Mouse (Mus musculus): ENCODE data around the gene Ranbp17. TPM values are rescaled to one million over a fixed set of nuclear protein-coding genes. Genes with fewer than 3 reads are reported as not detected.

The Ranbp17 gene
- polyA plus RNA-seq, 1 experiment, result 0.80 TPM

DNA sequence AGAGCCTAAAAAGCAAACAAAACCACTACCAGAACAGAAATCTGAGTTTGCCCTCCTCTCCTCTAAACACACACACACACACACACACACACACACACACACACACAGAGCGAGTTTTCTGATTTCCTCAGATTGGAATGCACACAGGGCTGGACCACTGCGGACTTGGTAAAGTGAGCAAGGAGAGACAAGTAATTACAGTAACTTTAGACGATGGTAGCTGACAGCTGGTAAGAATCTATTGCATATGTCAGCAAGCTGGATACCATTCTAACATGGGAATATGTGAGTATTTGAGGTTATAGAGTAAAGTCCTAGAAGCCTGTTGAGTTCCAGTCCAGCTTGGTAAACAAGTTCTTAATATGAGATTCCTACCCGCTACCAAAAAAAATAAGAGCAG lies 204.0 kb downstream of the Ranbp17 start:
- no peak for TF ChIP-seq GATA1 (IDR thresholded peaks at IDR 0.05; ENCODE audit: low read length)

DNA sequence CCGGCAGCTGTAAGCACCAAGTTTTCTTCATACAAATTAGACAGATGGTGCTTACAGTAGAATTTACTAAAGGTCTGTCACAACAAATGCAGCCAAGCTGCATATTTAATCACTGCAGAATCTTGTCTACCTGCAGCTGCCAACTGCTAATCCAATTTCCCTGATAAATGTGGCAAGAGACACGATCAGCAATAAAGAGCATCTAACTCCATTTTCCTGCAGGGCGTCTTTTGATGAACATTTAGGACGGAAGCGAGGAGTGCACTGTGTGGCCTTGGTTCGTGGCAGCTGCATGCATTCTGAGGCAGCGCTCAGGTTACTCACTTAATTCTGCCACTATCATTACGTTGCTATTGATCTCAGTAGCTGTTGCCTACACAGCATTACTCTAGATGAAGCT lies 212.7 kb downstream of the Ranbp17 start:
- no peak for TF ChIP-seq GATA1 (IDR thresholded peaks at IDR 0.05; ENCODE audit: low read length)

DNA sequence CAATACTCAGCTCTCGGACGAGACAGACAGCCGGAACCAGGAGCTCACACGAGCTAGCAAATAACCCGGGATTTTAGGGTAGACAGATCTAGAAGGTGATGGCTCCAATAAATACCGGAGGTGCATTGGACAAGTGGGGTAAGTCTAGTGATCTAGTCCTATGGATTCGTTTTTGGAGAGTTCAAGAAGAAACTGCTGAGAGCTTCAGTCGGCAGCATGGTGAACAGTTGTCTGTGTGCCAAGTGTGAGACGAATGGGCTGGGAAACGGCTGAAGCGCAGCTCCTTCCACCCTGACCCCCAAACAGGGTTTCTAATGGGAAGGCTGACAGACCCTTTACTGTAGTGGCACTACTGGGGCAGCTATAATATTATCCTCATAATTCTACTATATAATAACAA lies 214.2 kb downstream of the Ranbp17 start:
- no peak for TF ChIP-seq GATA1 (IDR thresholded peaks at IDR 0.05; ENCODE audit: low read length)

DNA sequence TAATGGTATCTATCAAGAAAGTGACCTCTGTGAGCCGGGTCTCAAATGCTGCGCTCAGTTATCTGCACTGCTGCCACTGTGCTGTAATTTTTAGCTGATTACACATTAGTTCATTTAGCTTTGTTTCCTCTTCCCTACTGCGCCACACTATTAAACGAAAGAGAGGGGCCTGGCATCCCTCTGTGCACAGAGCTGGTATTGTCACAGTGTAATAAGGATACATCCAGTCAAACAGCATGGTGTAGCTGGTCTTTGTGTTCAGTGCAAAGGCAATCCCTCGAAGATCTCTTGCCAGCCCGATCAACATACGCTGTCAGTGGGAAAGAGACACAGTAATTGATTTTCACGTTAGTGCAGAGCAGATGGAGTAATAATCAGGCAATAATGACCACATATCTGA lies 216.4 kb downstream of the Ranbp17 start:
- no peak for TF ChIP-seq GATA1 (IDR thresholded peaks at IDR 0.05; ENCODE audit: low read length)

DNA sequence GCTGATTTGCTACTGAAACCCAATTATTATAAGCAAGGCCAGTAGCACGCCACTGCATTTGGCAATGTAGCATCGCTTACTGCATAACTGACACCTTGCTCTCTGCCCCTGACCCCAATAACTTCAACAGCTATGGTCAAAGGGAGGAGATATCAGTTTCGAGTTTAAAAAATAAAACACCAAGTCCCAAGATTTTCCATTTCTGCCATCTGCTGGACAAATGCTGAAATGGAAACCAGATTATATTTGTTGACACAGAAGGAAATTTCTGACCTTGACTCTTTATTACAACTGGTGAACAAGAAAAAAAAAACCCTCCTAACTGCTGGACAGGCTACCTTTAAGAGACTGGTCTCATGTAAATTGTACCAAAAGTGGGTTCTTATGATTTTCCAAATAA lies 218.1 kb downstream of the Ranbp17 start:
- TF ChIP-seq GATA1 (IDR thresholded peaks at IDR 0.05; ENCODE audit: low read length), result no peak

DNA sequence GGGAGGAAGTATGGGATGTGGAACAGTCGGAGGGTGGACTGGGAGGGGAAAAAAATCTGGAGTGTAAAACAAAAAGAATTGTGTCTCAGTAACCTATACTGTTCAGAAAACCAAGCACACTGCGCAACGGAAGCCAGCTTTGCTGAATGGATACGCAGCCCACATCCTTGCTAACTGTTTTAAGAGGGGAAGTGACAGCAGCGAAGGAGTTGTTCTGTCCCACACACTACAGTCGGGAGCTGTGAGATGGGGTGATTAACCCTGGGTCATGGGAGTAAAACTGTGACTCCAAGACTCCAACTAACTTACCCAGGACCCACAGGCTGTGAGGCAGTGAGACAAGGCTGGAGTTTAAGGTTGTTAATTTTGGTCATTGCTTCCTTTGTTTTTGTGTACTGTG lies 219.5 kb downstream of the Ranbp17 start:
- no peak for TF ChIP-seq GATA1 (IDR thresholded peaks at IDR 0.05; ENCODE audit: low read length)

DNA sequence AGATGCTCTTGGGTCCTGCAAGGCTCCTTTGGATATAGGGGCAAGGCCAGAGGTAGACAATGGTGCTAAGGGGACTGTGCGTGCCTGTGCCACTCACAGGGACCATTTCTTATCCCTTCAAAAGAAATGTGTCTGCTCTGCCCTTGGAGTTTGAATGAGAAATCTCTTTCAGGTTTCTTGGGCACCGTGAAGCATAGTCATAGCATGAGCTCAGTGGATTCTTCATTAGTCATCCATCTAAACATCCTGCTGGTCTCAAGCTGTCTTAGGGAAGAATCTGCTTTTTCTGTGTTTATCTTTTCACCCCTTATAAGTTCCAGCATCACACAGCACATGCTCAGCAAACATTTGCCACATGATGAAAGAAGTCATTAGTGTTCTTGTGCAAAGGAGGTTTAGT lies 235.0 kb downstream of the Ranbp17 start:
- no peak for TF ChIP-seq GATA1 (IDR thresholded peaks at IDR 0.05; ENCODE audit: low read length)

DNA sequence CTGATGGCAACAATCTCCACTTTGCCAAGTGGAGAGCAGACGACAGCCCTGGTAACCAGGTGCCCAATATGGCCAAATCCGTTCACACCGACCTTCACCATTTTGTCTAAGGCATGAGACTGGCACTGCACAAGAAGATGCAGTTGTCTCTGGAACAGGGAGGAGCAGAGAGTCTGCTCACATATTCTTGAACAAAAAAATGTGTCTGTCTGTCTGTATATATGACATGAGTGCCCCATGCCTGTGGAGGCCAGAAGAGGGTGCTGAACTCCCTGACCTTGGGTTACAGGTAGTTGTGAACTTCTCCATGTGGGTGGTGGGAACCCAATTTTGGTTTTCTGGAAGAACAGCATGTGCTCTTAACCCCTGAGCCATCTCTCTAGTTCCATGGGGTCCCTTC lies 236.9 kb downstream of the Ranbp17 start, which contains the start of gene Gm12117:
Gene Gm12117, minus strand, starts transcription at position 101 of the 400 bp plus-strand sequence.
- TF ChIP-seq GATA1 (IDR thresholded peaks at IDR 0.05; ENCODE audit: low read length), result no peak

DNA sequence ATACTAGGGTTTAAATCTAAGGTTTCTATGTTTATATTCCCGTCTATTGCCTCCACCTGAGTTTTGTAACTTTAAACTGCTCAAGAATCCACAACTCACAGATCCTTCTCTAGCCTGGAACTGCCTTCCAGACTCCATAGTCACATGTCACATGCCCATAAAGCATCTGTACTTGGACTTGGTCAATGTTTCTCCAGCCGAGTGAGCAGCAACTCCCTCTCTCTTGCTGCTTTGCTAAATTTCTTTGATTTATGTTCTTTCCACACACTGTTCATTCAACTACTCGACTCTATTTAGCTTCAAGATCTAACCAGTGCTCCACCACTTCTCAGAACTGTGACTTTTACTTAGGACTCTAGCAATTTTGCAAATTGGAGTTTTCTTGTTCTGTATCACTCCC lies 238.7 kb downstream of the Ranbp17 start:
- no peak for TF ChIP-seq GATA1 (IDR thresholded peaks at IDR 0.05; ENCODE audit: low read length)

DNA sequence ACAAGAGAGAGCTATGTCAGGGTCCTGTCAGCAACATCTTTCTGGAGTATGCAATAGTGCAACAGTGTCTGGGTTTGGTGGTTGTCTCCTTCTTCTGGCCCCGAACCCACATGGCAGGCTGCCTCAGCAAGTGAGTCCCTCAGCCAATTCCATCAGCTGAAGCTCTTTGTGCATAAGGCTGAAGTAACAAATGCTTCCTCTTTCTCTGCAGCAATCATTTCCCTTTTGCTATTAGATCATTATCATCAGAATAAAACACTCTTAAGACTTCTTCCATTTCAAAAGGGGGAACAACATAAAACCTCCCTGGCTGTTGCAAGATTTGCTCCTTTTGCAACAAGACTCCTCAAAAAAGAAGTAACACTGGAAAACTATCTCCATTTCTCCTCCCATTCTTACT lies 239.3 kb downstream of the Ranbp17 start:
- no peak for TF ChIP-seq GATA1 (IDR thresholded peaks at IDR 0.05; ENCODE audit: low read length)

DNA sequence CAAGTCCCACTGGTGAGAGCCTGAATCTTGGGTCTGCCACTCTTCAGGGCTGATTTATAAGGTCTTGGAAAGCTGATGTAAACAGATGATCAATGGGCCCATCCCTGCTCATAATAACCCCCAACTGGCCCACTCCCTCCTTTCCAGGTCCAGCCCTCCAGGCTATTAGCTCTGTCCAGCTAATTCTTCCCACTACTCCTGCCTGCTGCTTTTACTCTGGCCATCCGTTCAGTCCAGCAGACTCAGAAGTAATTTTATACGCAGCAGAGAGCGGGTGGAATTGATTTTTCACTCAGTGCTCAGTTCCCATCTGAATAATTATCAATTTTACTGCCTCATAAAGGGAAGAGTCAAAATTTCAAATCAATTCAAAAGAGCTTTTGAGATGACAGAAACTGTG lies 273.3 kb downstream of the Ranbp17 start:
- no peak for TF ChIP-seq GATA1 (IDR thresholded peaks at IDR 0.05; ENCODE audit: low read length)

DNA sequence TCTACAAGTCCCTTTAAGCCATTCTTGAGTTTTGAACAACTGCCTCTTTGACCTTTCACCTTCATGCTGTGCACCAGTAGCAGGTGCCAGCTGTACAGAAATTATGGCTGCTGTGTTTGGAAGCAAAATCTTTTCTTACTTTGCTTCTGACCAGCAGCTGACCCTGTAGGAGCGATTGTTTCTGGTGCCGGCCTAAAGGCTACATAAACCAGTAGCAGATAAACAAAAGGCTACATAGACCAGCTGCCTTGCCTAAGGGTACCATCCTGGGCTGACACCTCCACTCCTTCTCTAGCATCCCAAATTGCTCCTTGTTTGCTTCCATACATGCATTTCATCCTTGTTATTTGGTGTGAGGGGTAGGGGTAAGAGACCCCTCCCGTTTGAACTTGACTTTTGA lies 279.4 kb downstream of the Ranbp17 start:
- TF ChIP-seq GATA1 (IDR thresholded peaks at IDR 0.05; ENCODE audit: low read length), result no peak

DNA sequence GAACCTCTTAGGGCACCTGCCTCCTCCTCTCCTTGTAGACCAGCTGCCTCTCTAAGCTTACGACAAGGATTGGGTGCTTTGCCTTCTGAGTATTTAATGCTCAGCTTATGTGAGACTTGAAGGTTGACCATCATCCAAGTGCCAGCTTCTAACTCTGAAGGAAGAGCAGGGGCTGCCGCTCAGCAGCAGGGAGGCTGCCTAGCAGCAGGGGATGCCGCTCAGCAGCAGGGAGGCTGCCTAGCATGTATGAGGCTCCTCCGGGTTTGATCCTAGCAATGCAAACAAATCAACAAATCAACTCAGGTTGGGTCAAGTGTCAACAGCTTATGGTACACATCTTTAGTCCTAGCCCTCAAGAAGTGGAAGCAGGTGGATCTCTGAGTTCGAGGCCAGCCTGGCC lies 281.5 kb downstream of the Ranbp17 start:
- TF ChIP-seq GATA1 (IDR thresholded peaks at IDR 0.05; ENCODE audit: low read length), result no peak

DNA sequence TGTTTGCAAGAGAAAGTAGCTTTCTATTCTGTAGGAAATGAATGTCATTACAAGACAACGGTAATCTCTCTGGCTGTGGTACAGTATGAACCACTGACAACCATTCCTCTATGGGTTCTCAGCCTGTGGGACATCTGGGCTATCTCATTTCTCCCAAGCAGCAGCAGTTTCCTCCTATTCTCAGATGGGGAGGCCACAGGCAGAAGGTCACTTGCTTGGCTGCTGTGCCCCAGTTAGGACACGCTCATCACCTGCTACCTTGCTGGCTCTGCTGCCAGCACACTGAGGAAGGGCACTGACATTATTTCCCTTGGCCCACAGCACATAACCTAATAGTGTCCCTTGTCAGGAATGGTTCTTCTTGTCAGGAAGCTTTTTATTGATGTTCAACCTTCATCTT lies 285.4 kb downstream of the Ranbp17 start:
- no peak for TF ChIP-seq GATA1 (IDR thresholded peaks at IDR 0.05; ENCODE audit: low read length)

DNA sequence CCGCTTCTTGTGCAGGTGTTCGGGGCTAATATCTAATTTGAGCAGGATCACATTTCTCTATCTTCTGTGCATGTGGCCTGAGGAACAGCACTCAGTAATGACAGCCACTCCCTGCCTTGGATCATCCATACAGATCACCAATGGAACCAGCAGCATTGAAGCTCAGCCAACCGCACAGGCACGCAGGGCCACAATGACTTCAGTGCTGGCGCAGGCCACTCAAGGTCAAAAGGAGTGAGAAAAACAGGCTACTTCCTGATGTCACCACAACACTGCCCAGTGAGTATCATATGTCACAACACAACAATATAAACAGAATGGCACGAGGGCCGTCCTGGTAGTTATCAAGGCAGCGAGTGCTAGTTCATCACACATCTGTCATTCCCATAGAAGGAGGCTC lies 287.0 kb downstream of the Ranbp17 start:
- no peak for TF ChIP-seq GATA1 (IDR thresholded peaks at IDR 0.05; ENCODE audit: low read length)

DNA sequence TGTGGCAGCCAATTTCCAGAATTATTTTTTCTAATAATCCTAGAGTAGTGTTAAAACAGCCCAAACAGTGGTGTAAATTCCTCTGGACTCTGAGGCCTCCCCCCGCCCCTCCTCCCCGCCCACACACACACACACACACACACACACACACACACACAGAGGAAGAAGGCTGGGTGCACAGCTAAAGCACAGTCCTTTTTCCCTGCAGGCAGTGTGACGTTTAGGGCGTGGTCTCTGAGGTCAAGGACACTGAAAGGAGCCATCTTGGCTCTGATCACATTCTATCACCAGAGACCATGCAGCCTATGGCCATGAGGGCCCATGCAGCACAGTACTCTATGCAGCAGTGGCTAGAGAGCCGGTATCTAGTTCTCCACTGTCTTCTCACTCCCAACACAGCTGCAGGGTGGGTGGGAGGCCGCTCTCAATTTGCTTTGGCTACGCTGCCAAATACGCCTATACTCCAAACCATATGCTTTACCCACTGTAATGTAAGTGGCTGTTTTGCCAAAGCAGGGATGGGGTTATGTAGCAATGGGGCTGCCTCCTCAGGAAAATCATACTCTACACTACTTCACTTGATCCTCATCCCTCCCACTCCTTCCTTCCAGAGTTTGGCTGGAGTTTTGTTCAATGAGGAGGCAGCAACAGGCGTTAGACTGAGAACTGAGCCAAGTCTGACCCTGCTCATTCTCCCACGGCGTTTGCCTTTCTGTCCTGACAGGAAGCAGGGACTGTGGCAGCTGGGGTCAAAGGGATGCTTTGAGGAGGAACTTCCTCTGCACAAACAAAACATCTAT lies 291.8 kb downstream of the Ranbp17 start:
- no peak for TF ChIP-seq GATA1 (IDR thresholded peaks at IDR 0.05; ENCODE audit: low read length)

DNA sequence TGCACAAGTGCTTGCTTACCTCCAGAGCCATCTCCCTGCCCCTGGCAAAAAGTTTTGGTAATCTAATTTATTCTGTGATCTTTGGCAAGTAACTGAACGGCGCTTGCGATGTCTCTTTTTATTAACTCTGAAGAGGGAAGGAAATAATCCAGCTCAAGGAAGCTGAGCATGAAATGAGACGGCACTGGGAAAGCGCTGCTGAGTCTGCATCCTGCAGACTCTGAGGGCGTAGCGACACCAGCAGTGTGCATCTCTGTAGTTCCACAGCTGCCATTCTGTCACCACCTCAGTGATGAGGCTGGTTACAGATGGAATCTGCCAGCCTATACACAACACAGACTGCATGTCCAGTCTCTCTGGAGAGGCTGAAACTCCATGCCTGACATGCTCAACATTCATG lies 292.8 kb downstream of the Ranbp17 start:
- no peak for TF ChIP-seq GATA1 (IDR thresholded peaks at IDR 0.05; ENCODE audit: low read length)

All from G1E-ER4 (cell line).